Mouse (Mus musculus) megakaryocyte, adult 5-6 weeks (primary cell): ENCODE measurements around the gene Kif5c. TPM values are rescaled to one million over a fixed set of nuclear protein-coding genes. Genes with fewer than 3 reads are reported as not detected.

Experiments
- ATAC-seq: 2 replicates; pipeline ENCODE4 v1.8.0; 2016; ENCODE audit warnings: mild to moderate bottlenecking, inconsistent platforms; ENCODE audit not compliant: poor library complexity, severe bottlenecking
- total RNA-seq, 2 experiments: library from RNA; stranded (forward) in 1 of 2; stranded (reverse) in 1 of 2; fragments of 153-499, 151-499 nt in 1 of 2; fragments of 221-1000, 200-1000 nt in 1 of 2; gene quantifications; 2 replicates each; pipeline versions ENCODE4 v1.2.3 to v1.2.4; 2015 to 2017

The Kif5c gene
- total RNA-seq, 2 experiments from 2014 or later: 0.13 to 0.15 TPM

- no peak for ATAC-seq
Observed at GRCm38 (mm10) chr2:49661348-49661747, 42.2 kb downstream of the Kif5c start.

- ATAC-seq: no peak
Observed at GRCm38 (mm10) chr2:49661872-49662271, 42.8 kb downstream of the Kif5c start.

- no peak for ATAC-seq
Observed at GRCm38 (mm10) chr2:49671753-49672500, 52.8 kb downstream of the Kif5c start.

GRCm38 (mm10) chr2:49672501-49672874 lies 53.4 kb downstream of the Kif5c start:
- no peak for ATAC-seq

GRCm38 (mm10) chr2:49676020-49676419 lies 56.9 kb downstream of the Kif5c start:
- ATAC-seq: no peak

- no peak for ATAC-seq
Observed at GRCm38 (mm10) chr2:49678386-49678785, 59.3 kb downstream of the Kif5c start.

- ATAC-seq: no peak
Observed at GRCm38 (mm10) chr2:49679135-49679964, 60.3 kb downstream of the Kif5c start.

- no peak for ATAC-seq
Observed at GRCm38 (mm10) chr2:49682754-49683153, 63.7 kb downstream of the Kif5c start.

GRCm38 (mm10) chr2:49684808-49685207 lies 65.7 kb downstream of the Kif5c start:
- ATAC-seq: peak; percentile 79

GRCm38 (mm10) chr2:49690421-49690826 lies 71.3 kb downstream of the Kif5c start:
- no peak for ATAC-seq

GRCm38 (mm10) chr2:49691441-49691840 lies 72.3 kb downstream of the Kif5c start:
- ATAC-seq: no peak

GRCm38 (mm10) chr2:49694727-49695126 lies 75.6 kb downstream of the Kif5c start:
- no peak for ATAC-seq

- ATAC-seq: no peak
Observed at GRCm38 (mm10) chr2:49695461-49695860, 76.4 kb downstream of the Kif5c start.

GRCm38 (mm10) chr2:49698851-49699250 lies 79.8 kb downstream of the Kif5c start:
- ATAC-seq: no peak

GRCm38 (mm10) chr2:49700176-49700971 lies 81.3 kb downstream of the Kif5c start:
- no peak for ATAC-seq

- no peak for ATAC-seq
Observed at GRCm38 (mm10) chr2:49710223-49710622, 91.1 kb downstream of the Kif5c start.

- ATAC-seq: no peak
Observed at GRCm38 (mm10) chr2:49711693-49712092, 92.6 kb downstream of the Kif5c start.

GRCm38 (mm10) chr2:49712336-49712887 lies 93.3 kb downstream of the Kif5c start:
- no peak for ATAC-seq

- no peak for ATAC-seq
Observed at GRCm38 (mm10) chr2:49716490-49716889, 97.4 kb downstream of the Kif5c start.

- ATAC-seq: peak; percentile 53
Observed at GRCm38 (mm10) chr2:49717437-49718116, 98.5 kb downstream of the Kif5c start.
